ENCODE assay signal across 23 mouse cellular contexts in genomic region chr12:119224699-119225098, GRCm38 (mm10). TPM values are rescaled to one million over a fixed set of nuclear protein-coding genes. Genes with fewer than 3 reads are reported as not detected.
A peak's percentile ranks its signal among the peaks of the same experiment; 100 is the strongest.
DNase-seq lines count a peak whose midpoint lies in the region; ATAC-seq lines count a peak whose summit lies in the region.
"Had no signal": no experiment of that assay in that cellular context is flagged by ENCODE, and none has a peak within 500 bp of the region (broad histone marks: within the 10 kb centered on the region; RNA-seq: fewer than 3 reads in every experiment).

No protein-coding gene starts in this region.

- H3K27me3 ChIP-seq in limb, embryonic 10.5 days (ENCODE audit: low read depth, poor library complexity, severe bottlenecking) = no peaks in the 10 kb centered on the region
- no peaks in the 10 kb centered on the region for H3K27me3 ChIP-seq in forebrain, embryonic 15.5 days
- H3K27me3 ChIP-seq: CH12.LX, Patski had no signal

- H3K4me2 ChIP-seq in forebrain, embryonic 15.5 days (replicated peaks) = no peak overlapping the region

- no peak overlapping the region for H3K27ac ChIP-seq in limb, embryonic 10.5 days
- H3K27ac ChIP-seq in forebrain, embryonic 15.5 days (replicated peaks) = no peak overlapping the region

- no peak overlapping the region for H3K9ac ChIP-seq in forebrain, embryonic 15.5 days (replicated peaks)

- H3K4me1 ChIP-seq in limb, embryonic 10.5 days = no peaks in the 10 kb centered on the region
- H3K4me1 ChIP-seq in forebrain, embryonic 15.5 days = no peaks in the 10 kb centered on the region

- ATAC-seq in common myeloid progenitor, adult 5-6 weeks (replicated peaks; ENCODE audit: low read depth, poor library complexity, severe bottlenecking) = 0 out of 2 replicates have a peak, but pooled peaks have one; percentile 32
- peak; percentile 72; the same call in 1 of the 2 replicates for ATAC-seq in granulocyte monocyte progenitor cell, adult 5-6 weeks (replicated peaks; ENCODE audit: poor library complexity, severe bottlenecking)
- peak; percentile 70 for ATAC-seq in megakaryocyte, adult 5-6 weeks (ENCODE audit: poor library complexity, severe bottlenecking)
- ATAC-seq in megakaryocyte progenitor cell, adult 5-6 weeks (replicated peaks; ENCODE audit: poor library complexity) = peak; percentile 71
- no peak for ATAC-seq in forebrain, embryonic 15.5 days (replicated peaks)
- ATAC-seq: activated CD4-positive, CD25-positive, alpha-beta regulatory T cell, adult 4 months; CD4-positive, CD25-positive, alpha-beta regulatory T cell, adult 4 months; Patski had no signal

- no peak overlapping the region for H3K4me3 ChIP-seq in limb, embryonic 10.5 days
- H3K4me3 ChIP-seq in forebrain, embryonic 15.5 days = no peak overlapping the region

- intact Hi-C loops in left cerebral cortex, postnatal 4 days (cut with DNase I) = no loop called here

- no peaks in the 10 kb centered on the region for H3K9me3 ChIP-seq in limb, embryonic 10.5 days (replicated peaks)
- H3K9me3 ChIP-seq in forebrain, embryonic 15.5 days = no peaks in the 10 kb centered on the region
- H3K9me3 ChIP-seq: G1E had no signal

- no peaks in the 10 kb centered on the region for H3K36me3 ChIP-seq in limb, embryonic 10.5 days
- no peaks in the 10 kb centered on the region for H3K36me3 ChIP-seq in forebrain, embryonic 15.5 days
- H3K36me3 ChIP-seq: G1E had no signal

- DNase-seq in left cerebral cortex, postnatal 4 days = no peak
- DNase-seq in limb, embryonic 10.5 days (ENCODE audit: low spot score) = no peak
- DNase-seq in urinary bladder, postnatal 36 days (ENCODE audit: low spot score in 2 of 2) = no peak
- DNase-seq: adrenal gland, adult 2 months; adrenal gland, adult 8-10 months; adrenal gland, postnatal 10 days; adrenal gland, postnatal 14 days; adrenal gland, postnatal 25 days; adrenal gland, postnatal 36 days; B cell, adult 2 months; cerebellum, adult 11 months; cerebellum, adult 11-12 months had no signal

RNA-seq across cellular contexts. Expression of gene Itgb8, which starts 13.9 kb away (rescaled TPM):
- total RNA-seq in common myeloid progenitor, adult 5-6 weeks (2017) = not detected in 2 replicates
- not detected in 2 replicates for total RNA-seq in granulocyte monocyte progenitor cell, adult 5-6 weeks (2014; fragmentation: Nextera tagmentation)
- not detected in 2 replicates for total RNA-seq in granulocyte monocyte progenitor cell, adult 5-6 weeks (2017)
- total RNA-seq in megakaryocyte, adult 5-6 weeks (2015) = 0.02 TPM in 1 of 2 replicates, not detected in the other
- not detected in 2 replicates for total RNA-seq in megakaryocyte, adult 5-6 weeks (2017)
- total RNA-seq in megakaryocyte progenitor cell, adult 5-6 weeks (2015) = not detected in 2 replicates
- not detected in 2 replicates for total RNA-seq in megakaryocyte progenitor cell, adult 5-6 weeks (2017)
- total RNA-seq in left cerebral cortex, postnatal 4 days (2021) = 10 to 100 TPM; 31.4 to 31.6 TPM
- 1.5 and 4.2 TPM in 2 replicates for polyA plus RNA-seq in limb, embryonic 10.5 days (2016; fragmentation: Nextera tagmentation; extraction: Ambion mirVana)
- 10.4 and 11.8 TPM in 2 replicates for polyA plus RNA-seq in forebrain, embryonic 15.5 days (2015; fragmentation: Nextera tagmentation; extraction: Ambion mirVana)
- total RNA-seq: CH12.LX, MEL had no signal
- polyA plus RNA-seq: G1E had no signal

Comparison
In these comparisons a context has a peak if more than half of its experiments do, and no peak if none do; other contexts are left out.
1. RNA of gene Itgb8, which starts 13.9 kb away (total RNA-seq): 31.4 to 31.6 TPM in left cerebral cortex, postnatal 4 days; not detected in common myeloid progenitor, adult 5-6 weeks, not detected in granulocyte monocyte progenitor cell, adult 5-6 weeks, 0.02 TPM in megakaryocyte, adult 5-6 weeks and not detected in megakaryocyte progenitor cell, adult 5-6 weeks; every median in the first group is over 10 times any median in the second.